Mouse (Mus musculus): Measurements from ENCODE around the gene Tnrc6b.

The Tnrc6b gene

DNA sequence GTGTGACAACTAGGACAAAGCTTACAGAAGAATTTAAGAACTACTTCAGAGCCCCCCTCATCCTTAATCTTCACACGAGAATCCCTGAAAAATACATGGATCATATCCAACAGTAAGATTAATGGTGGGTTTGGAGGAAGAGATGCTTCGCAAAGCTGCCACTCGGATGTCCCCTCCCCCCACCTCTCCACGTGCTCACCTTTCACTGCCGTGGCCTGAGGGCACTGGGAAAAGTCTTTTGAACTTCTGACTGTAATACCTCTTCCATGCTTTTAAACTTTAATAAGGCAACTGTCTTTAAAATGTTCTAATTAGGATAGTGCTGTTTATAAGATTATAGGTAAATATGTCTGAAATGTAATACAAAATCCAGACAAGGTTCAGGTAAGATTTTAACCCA, 263.2 kb downstream of the Tnrc6b start:
- no peak for DNase-seq (ENCODE audit: low spot score)

DNA sequence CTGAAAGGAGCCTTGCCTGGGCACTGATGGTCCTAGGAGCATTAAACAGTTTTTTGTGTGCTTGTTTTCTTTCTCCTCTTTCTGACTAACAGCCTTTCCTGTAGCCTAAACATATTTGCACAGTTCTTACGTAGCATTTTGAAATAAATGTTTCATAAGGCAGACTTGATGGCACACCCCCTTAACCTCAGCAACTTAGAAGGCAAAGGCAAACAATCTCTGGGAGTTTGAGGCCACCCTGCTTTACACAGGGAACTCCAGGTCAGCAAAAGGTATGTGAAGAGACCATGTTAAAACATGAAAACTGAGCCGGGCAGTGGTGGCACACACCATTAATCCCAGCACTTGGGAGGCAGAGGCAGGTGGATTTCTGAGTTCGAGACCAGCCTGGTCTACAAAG, 264.6 kb downstream of the Tnrc6b start:
- DNase-seq (ENCODE audit: low spot score) = no peak

DNA sequence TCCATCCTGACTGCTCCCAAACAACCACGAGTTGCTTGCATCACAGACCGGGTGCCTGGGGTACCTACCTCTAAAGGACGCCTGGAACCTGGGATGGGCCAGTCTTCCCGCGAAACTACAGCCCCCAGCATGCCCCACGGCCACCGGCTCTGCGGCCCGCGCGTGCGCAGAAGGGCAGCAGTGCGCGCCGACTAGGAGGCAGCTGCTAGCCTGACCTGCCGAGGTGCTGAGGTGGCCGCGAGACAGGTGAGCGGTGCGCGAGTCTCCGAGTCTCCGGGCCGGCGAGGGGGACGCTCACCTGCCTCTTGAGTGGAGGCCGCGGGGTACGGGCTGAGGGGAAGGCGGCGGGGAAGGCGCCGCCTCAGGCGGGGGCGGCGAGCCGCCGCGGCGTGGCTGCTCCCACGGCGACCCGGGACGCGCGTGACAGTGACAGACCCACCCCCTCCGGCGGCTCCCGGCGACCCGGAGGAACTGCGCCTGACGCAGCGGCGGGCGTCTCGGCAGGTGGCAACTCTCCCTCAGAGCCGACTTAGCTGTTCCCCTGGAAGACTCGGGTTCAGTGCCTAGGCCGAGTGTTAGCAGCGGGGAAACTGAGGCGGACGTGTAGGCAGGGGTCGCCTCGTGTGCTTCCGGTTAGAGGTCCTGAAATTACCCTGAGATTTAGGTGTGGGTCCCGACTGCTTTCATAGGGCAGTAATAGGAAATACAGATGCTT, 266.7 kb downstream of the Tnrc6b start, which contains the start of gene Sgsm3:
Gene Sgsm3 (plus strand): TSS at position 146 of the 715 bp plus-strand sequence.
- peak; percentile 83 for DNase-seq (ENCODE audit: low spot score)

DNA sequence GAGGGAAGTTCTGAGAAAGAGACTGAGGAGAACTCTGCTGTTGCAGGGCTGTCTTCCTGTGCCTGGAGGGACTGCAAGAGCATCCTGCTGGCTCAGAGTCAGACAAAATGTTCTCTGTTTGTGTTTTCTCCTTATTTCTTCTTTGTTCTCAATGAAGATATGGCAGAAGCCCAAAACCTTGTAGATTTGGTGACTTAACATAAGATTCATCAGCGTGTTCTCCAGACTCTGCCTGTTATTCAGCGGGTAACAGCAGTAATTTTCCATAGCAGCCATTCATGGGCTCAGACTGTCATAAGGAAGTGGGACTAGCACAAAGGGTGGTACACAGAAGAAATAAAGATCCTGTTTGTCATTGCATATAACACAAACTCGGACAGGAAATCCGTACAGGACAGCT, 268.5 kb downstream of the Tnrc6b start:
- DNase-seq (ENCODE audit: low spot score) = no peak

DNA sequence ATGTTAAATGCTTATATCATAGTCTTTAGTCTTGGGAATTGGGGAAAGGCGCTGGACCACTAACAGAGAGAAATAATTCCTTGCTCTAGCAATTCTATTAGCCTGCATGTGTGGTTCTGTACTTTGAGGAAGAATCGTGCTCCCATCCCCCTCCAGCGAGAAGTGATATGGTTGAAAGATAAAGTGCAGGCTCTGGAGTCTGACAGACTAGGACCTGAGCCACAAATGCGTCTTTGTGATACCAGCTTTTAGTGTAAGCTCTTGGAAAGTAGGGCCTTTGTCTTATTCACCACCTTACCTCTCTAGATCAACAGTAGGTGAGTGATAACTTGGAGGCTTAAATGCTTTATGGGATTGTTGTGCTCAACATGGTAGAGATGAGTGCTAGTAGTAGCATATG, 270.1 kb downstream of the Tnrc6b start:
- no peak for DNase-seq (ENCODE audit: low spot score)

DNA sequence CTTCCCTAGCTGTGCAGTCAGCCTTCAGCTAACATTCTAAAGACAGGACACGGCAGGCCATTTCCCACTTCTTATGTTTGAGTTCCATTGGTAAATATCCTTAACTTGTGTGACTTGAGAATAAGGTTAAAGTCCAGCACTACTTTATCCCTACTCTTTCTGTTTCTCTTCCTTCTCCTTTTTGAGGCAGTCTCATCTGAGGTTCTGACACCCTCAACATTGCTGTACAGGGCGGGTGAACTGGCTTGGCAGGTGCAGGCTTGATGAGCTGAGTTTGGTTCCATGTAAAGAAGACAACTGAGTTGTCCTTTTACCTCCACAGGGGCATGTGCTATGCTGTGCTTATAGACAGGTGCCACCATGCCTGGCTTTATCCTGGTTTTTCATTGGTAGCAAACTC, 272.2 kb downstream of the Tnrc6b start:
- DNase-seq (ENCODE audit: low spot score) = no peak

DNA sequence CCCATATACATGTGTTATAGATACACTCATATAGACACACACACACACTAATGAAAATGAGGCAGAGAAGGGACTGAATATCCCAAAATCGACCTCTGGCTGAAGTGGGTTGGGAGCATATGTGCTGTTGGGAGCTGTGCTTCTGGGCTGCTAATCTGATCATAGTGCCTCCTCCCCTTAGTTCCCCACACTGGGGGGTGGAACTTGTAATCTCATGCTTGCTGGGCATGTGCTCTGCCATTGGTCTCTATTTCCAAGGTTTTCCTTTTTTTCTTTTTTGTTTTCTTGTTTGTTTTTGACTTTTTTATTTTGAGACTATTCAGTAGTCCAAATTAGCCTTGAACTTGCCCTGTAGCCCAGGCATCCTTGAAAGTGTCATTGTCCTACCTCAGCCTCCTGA, 277.2 kb downstream of the Tnrc6b start:
- DNase-seq (ENCODE audit: low spot score) = no peak

DNA sequence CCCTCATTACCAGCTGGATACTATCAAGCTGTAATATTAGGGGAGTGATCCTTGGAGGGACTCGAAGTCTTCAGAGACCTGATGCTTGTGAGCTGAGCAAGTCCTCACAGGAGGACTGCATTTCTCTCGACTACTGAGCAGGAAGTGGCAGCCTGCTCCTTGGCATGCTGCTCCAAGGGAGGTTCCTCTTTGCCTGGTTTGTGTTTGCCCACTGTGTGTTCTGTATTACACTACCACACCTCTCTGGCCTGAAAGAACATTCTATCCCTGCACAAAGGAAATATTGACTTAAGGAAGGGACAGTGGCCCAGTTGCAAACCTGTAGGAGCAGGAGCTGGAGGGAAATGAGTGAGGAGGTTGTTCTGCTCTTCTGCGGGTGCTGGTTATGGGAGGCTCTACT, 278.6 kb downstream of the Tnrc6b start:
- DNase-seq (ENCODE audit: low spot score) = no peak
